Mouse (Mus musculus): Measurements from ENCODE around the gene Tars. TPM values are rescaled to one million over a fixed set of nuclear protein-coding genes. Genes with fewer than 3 reads are reported as not detected.
A peak's percentile ranks its signal among the peaks of the same experiment; 100 is the strongest.

Gene Tars
- polyA plus RNA-seq, 2 experiments, result 28.3 to 37.6 TPM

DNA sequence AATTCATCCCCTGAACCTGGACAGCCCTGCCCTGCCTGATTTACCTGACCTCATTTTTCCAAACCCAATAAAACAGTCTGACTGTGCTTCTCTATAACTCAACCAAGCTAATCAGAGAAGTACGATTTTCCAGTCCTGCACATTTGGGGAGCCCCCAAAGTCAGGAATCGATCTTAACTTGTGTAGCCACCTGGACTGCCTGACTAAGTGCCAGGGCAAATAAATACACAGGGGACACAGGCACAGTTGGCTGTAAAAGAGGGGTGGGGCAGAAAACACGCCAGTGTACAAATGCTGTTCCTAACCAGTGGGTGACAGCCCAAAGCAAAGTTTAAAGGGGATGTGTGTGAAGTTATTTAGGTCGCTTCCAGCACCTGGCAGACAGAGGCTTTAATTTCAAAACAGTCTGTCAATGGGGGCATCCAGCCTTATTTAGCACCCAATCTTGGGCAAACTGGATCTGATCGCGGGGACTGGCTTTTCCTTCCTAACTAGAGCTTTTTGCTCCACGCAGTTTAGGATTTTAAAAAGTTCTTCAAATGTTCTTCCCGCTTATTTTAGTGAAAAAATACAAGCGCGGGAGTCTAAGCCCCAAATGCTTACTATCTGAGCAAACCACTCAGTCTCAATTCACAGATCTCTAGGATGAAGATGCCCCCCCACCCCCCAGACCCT is 652 bp downstream of the Tars start:
- peaks cover 0 to 16% of the 10 kb centered on the region in 2 experiments; a peak in 3 of 4 replicates for H3K4me1 ChIP-seq (replicated peaks; ENCODE audit: control insufficient read depth in 2 of 2, insufficient read depth in 2 of 2, low read length in 1 of 2)
- no peak for ATAC-seq (ENCODE audit: insufficient read depth)
- H3K4me2 ChIP-seq (ENCODE audit: low read depth), result peak overlapping the region; percentile 78
- TF ChIP-seq EP300 (IDR thresholded peaks at IDR 0.05; ENCODE audit: low read depth) (no peak), CTCF (IDR thresholded peaks at IDR 0.05; ENCODE audit: low read depth) (no peak)
- H3K36me3 ChIP-seq (replicated peaks; ENCODE audit: control insufficient read depth, insufficient read depth, low read depth), result peaks cover 7% of the 10 kb centered on the region
- H3K9ac ChIP-seq (replicated peaks), result peak overlapping the region; percentile 80
- WGBS (ENCODE audit: insufficient replicate concordance), result 1% methylated on average over 10 of the region's 10 CpGs
- no peaks in the 10 kb centered on the region for H3K9me3 ChIP-seq (ENCODE audit: control insufficient read depth, low read length)
- peak overlapping the region; percentile 62 to 96 for H3K4me3 ChIP-seq (ENCODE audit: insufficient read depth in 1 of 2, low read depth in 2 of 2, low read length in 2 of 2)
- no peaks in the 10 kb centered on the region for H3K27me3 ChIP-seq (ENCODE audit: control insufficient read depth, insufficient read depth, low read length)
- no peak for DNase-seq (ENCODE audit: low read depth in 3 of 3, low spot score in 3 of 3)
- peak overlapping the region; percentile 5; the same call in 1 of the 2 replicates for H3K27ac ChIP-seq

DNA sequence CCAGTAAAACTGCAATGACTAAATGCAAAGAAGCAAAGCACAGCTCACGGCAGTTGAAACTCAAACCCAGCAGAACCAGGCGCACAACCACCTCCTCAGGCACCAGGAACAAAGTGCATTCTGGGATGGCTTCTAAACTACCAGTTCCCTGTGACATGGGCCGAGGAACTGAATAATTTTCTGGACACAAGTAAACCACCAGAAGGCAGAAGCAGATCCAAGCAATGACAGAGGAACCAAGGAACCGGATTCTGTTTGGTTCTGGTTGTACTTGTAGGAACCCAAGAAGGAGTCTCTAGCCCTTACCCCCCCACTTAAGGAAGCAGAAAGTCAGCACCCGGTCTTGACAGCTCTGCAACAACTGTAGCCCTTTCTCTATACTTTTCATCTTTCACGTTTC is 3.0 kb downstream of the Tars start:
- ATAC-seq (ENCODE audit: insufficient read depth) (no peak), DNase-seq (ENCODE audit: low read depth in 3 of 3, low spot score in 3 of 3) (no peak)
- WGBS (ENCODE audit: insufficient replicate concordance), result 76% methylated on average over 6 of the region's 6 CpGs
- Histone ChIP-seq H3K27ac (no peak overlapping the region), H3K4me2 (ENCODE audit: low read depth) (no peak overlapping the region), H3K36me3 (replicated peaks; ENCODE audit: control insufficient read depth, insufficient read depth, low read depth) (peaks cover 31% of the 10 kb centered on the region), H3K9ac (replicated peaks) (no peak overlapping the region), H3K27me3 (ENCODE audit: control insufficient read depth, insufficient read depth, low read length) (no peaks in the 10 kb centered on the region), H3K4me3 (ENCODE audit: insufficient read depth in 1 of 2, low read depth in 2 of 2, low read length in 2 of 2) (no peak overlapping the region), H3K4me1 (replicated peaks; ENCODE audit: control insufficient read depth in 2 of 2, insufficient read depth in 2 of 2, low read length in 1 of 2) (peaks cover 0 to 16% of the 10 kb centered on the region in 2 experiments; a peak in 3 of 4 replicates), H3K9me3 (ENCODE audit: control insufficient read depth, low read length) (no peaks in the 10 kb centered on the region)
- no peak for TF ChIP-seq EP300 (IDR thresholded peaks at IDR 0.05; ENCODE audit: low read depth)
- TF ChIP-seq CTCF (IDR thresholded peaks at IDR 0.05; ENCODE audit: low read depth), result no peak

DNA sequence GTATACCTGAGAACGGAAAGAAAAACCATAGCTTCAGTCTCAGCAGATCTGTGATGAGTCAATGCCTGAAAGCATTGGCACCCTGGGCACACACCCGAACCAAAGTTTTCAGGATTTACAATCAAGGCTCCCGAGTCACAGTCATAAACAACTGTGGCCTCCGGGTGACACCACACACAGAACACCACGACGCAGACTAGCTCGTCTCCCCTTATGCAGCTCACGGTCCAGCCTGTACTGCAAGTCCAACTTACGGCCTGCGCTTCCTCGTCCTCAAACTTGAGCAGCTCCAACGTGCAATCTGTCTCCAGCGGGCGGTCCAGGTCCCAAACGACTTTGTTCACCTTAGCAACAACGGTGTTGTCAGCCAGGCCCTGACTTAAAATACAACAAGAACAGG is 6.6 kb downstream of the Tars start:
- peaks cover 66% of the 10 kb centered on the region for H3K36me3 ChIP-seq (replicated peaks; ENCODE audit: control insufficient read depth, insufficient read depth, low read depth)
- H3K4me1 ChIP-seq (replicated peaks; ENCODE audit: control insufficient read depth in 2 of 2, insufficient read depth in 2 of 2, low read length in 1 of 2), result peaks cover 0 to 3% of the 10 kb centered on the region in 2 experiments; a peak in 1 of 4 replicates
- TF ChIP-seq CTCF (IDR thresholded peaks at IDR 0.05; ENCODE audit: low read depth) (no peak), EP300 (IDR thresholded peaks at IDR 0.05; ENCODE audit: low read depth) (no peak)
- ATAC-seq (ENCODE audit: insufficient read depth) (no peak), DNase-seq (ENCODE audit: low read depth in 3 of 3, low spot score in 3 of 3) (no peak)
- H3K9ac ChIP-seq (replicated peaks), result no peak overlapping the region
- H3K9me3 ChIP-seq (ENCODE audit: control insufficient read depth, low read length), result no peaks in the 10 kb centered on the region
- no peak overlapping the region for H3K27ac ChIP-seq
- WGBS (ENCODE audit: insufficient replicate concordance), result 86% methylated on average over 16 of the region's 16 CpGs
- H3K27me3 ChIP-seq (ENCODE audit: control insufficient read depth, insufficient read depth, low read length), result no peaks in the 10 kb centered on the region
- H3K4me3 ChIP-seq (ENCODE audit: insufficient read depth in 1 of 2, low read depth in 2 of 2, low read length in 2 of 2), result no peak overlapping the region
- no peak overlapping the region for H3K4me2 ChIP-seq (ENCODE audit: low read depth)

DNA sequence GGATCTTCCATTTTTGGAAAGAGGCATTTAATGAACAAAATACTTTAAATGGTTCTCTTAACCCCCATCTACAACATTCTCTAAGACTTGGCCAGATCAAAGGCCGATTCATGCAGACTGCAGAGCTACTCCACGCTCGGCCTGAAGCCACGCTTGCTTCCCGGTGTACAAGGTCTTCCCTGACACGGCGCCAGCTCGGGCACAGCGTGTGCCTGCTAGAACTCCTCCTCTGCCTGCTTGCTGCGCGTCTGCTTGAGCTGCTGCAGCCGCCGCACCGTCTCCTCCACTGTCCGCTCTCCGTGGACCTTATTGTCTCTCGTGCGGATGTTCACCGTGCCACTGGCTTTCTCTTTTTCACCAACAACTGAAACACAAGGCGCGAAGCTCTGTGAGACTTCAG is 15.7 kb downstream of the Tars start:
- ATAC-seq (ENCODE audit: insufficient read depth), result no peak
- H3K9ac ChIP-seq (replicated peaks), result no peak overlapping the region

DNA sequence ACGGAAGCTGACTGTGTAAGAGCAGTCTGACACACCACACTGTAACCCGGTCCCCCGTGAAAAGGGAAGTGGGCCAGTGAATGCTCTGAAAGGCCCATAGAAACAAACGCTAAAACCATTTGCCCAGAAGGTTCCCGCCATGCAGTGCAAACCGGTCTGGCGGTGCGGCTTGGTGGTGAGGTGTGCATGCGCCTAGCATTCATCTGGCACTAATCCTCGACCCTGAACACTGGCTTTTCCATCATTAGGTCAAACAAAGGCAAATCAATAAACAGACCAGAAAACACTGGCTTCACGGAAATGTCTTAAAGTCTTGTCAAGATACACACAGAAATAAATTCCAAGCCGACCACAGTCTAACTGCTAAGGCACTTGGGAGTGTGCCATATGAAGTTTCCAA is 16.9 kb downstream of the Tars start:
- no peaks in the 10 kb centered on the region for H3K4me1 ChIP-seq (replicated peaks; ENCODE audit: control insufficient read depth in 2 of 2, insufficient read depth in 2 of 2, low read length in 1 of 2)
- no peaks in the 10 kb centered on the region for H3K9me3 ChIP-seq (ENCODE audit: control insufficient read depth, low read length)
- TF ChIP-seq EP300 (IDR thresholded peaks at IDR 0.05; ENCODE audit: low read depth) (no peak), CTCF (IDR thresholded peaks at IDR 0.05; ENCODE audit: low read depth) (no peak)
- 76% methylated on average over 12 of the region's 12 CpGs for WGBS (ENCODE audit: insufficient replicate concordance)
- H3K27me3 ChIP-seq (ENCODE audit: control insufficient read depth, insufficient read depth, low read length), result no peaks in the 10 kb centered on the region
- no peak overlapping the region for H3K9ac ChIP-seq (replicated peaks)
- DNase-seq (ENCODE audit: low read depth in 3 of 3, low spot score in 3 of 3), result no peak
- no peak overlapping the region for H3K4me3 ChIP-seq (ENCODE audit: insufficient read depth in 1 of 2, low read depth in 2 of 2, low read length in 2 of 2)
- H3K4me2 ChIP-seq (ENCODE audit: low read depth), result no peak overlapping the region
- H3K27ac ChIP-seq, result no peak overlapping the region
- peaks cover 38% of the 10 kb centered on the region for H3K36me3 ChIP-seq (replicated peaks; ENCODE audit: control insufficient read depth, insufficient read depth, low read depth)
- no peak for ATAC-seq (ENCODE audit: insufficient read depth)

More for the DNA sequence above, 15.7 kb downstream of the Tars start:
- no peak overlapping the region for H3K4me3 ChIP-seq (ENCODE audit: insufficient read depth in 1 of 2, low read depth in 2 of 2, low read length in 2 of 2)
- 94% methylated on average over 21 of the region's 21 CpGs for WGBS (ENCODE audit: insufficient replicate concordance)
- H3K27me3 ChIP-seq (ENCODE audit: control insufficient read depth, insufficient read depth, low read length), result no peaks in the 10 kb centered on the region
- no peak for TF ChIP-seq EP300 (IDR thresholded peaks at IDR 0.05; ENCODE audit: low read depth)
- no peak for TF ChIP-seq CTCF (IDR thresholded peaks at IDR 0.05; ENCODE audit: low read depth)
- no peak overlapping the region for H3K27ac ChIP-seq
- H3K4me2 ChIP-seq (ENCODE audit: low read depth), result no peak overlapping the region
- no peak for DNase-seq (ENCODE audit: low read depth in 3 of 3, low spot score in 3 of 3)
- H3K9me3 ChIP-seq (ENCODE audit: control insufficient read depth, low read length), result no peaks in the 10 kb centered on the region
- H3K4me1 ChIP-seq (replicated peaks; ENCODE audit: control insufficient read depth in 2 of 2, insufficient read depth in 2 of 2, low read length in 1 of 2), result no peaks in the 10 kb centered on the region
- H3K36me3 ChIP-seq (replicated peaks; ENCODE audit: control insufficient read depth, insufficient read depth, low read depth), result peaks cover 51% of the 10 kb centered on the region
